Mouse (Mus musculus): ENCODE data around the gene Cul3.

Cul3 gene

DNA sequence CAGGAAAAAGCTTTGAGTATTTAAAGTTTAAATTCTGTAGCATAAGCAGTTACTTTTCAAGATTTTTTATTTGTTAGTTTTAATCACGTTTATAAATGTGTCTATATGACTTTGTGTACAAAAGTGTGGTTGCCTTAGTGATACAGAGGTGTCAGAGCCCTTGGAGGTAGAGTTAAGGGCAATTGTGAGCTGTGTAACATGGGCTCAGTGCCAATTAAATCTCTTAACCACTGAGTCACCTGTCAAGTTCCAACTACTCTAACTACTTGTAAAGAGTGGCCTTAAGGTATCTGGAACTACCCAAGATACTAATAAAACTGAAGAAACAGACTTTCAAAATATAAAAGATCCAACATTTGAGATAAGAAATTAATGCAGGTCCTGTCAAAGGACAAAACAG, 61.5 kb downstream of the Cul3 start:
- no peak for DNase-seq

DNA sequence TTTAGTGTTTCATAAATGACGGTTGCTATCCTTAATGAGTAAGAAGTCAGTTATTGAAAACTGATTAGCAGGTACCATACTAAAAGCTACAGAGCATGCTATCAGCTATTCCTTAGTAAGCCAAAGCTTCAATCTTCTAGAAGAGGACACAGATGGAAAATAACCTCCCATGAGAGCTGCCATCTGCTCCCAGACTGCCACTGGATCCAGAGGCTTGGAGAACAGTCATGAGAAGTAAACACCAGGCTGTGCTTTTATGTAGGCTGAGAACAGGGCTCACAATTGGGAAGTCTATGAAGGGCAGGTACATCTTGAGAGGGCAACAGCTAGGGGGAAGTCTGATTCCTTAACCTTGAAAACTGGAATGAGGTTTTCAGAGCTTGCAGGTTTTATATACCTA, 79.8 kb downstream of the Cul3 start:
- no peak for DNase-seq

- DNase-seq, result no peak
Observed at GRCm38 (mm10) chr1:80258632-80259031, 81.6 kb downstream of the Cul3 start.

GRCm38 (mm10) chr1:80253309-80253708, 87.0 kb downstream of the Cul3 start:
- DNase-seq, result no peak

DNA sequence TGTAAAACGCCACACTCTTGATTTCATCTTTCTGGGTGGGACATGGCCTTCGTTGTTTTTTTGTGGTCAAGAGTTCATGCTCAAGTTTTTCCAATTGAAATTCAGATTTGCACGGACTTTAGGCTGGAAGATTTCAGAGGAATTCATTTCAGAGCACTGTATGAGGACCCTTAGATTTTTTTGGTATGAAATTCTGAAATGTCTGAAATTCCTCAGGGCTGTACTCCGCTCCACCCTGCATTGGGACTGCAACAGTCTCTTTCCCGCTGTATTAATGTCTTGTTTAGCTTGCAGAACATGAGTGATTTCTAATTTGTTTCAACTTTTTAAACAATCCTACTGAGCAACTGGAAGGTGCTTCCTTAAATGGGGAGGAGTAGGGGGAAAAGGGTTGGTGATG, 90.0 kb downstream of the Cul3 start:
- no peak for DNase-seq

DNA sequence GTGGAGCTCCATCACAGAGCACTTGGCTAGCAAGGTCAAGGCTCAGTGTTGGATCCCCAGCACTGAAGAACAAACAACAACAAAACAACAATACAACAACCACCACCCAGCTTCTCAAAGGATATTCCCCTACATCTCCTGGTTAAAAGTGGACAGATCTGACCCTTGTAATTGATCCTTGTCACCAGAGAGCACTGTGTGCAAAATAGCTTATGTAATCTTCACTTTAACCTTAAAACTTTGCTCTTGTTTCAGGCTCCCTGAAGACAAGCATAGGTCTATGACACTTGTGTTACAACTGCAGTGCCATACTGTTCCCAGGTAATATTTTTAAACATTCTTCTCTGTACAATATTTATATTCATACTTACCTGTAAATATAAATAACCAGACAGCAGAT, 93.1 kb downstream of the Cul3 start:
- DNase-seq, result no peak

- no peak for DNase-seq
Observed at GRCm38 (mm10) chr1:80244123-80244522, 96.2 kb downstream of the Cul3 start.

DNA sequence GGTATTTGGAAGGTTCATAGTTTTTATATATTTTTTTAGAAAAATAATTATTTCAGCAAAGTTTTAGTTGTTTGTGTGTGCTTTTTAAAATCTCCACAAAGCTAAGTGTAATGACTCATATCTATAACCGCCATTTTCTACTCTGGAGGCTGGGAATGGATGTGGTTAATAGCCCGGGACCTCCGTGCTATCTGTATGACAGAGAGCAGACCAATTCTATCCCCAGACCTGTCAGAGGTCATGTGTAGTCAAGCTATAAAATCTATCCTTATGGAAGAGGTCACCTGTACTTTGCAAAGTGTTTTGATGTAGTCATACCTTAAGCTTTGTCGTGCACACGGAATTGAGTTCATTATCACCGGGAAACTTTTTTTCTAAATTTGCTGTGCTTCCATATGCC, 98.7 kb downstream of the Cul3 start:
- no peak for DNase-seq

DNA sequence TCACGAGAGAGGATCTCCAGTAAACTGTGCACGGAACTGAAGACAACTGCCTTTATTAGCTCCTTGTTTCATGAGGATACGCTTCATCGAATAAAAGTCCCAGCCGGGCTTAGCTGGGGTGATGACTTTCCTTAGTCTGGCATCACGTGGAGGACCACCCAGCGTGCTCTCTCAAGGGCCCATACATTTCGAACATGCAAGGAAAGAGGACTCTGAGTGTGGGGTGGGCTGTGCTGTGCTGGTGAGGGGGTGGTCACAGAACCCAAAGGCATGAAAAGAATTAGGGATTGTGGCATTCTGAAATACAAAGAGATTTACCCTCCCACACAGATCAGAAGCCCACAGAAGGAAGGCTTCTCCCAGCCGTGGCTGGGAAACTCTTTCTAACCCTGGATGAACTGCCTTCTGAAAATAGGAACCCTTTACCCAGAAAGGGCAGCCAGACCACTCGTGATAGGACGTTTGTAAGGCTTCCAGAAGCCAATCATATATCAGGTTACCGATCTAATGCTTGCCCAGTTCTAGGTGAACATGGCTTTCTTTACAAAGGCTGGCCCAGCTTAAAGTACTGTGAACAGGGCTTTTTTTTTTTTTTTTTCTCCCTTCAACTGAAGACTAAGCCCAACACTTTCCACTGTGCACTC, 100.1 kb downstream of the Cul3 start:
- no peak for DNase-seq

- no peak for DNase-seq
Observed at GRCm38 (mm10) chr1:80239481-80239880, 100.8 kb downstream of the Cul3 start.

GRCm38 (mm10) chr1:80236951-80237702, 103.2 kb downstream of the Cul3 start:
- no peak for DNase-seq

DNA sequence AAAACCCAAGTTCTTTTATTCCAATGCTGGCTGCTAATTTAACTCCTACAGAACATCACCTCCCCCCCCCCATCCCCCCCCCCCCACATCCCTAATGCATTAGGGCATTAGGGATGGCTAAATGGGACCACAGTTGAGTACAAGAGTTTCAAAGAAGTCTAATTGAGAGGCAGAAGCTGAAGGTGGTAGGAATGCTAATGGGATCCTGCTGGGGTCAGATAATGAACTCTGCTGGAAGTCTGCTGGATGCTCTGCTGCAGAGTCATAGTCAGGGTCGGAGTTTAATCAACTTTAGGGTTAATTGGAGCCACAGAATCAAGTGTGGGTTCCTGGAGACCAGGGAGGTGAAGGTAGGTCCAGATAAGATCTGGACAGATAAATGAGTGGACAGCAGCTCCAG, 104.2 kb downstream of the Cul3 start:
- no peak for DNase-seq

- DNase-seq, result peak; percentile 27
Observed at GRCm38 (mm10) chr1:80230612-80231011, 109.7 kb downstream of the Cul3 start.

DNA sequence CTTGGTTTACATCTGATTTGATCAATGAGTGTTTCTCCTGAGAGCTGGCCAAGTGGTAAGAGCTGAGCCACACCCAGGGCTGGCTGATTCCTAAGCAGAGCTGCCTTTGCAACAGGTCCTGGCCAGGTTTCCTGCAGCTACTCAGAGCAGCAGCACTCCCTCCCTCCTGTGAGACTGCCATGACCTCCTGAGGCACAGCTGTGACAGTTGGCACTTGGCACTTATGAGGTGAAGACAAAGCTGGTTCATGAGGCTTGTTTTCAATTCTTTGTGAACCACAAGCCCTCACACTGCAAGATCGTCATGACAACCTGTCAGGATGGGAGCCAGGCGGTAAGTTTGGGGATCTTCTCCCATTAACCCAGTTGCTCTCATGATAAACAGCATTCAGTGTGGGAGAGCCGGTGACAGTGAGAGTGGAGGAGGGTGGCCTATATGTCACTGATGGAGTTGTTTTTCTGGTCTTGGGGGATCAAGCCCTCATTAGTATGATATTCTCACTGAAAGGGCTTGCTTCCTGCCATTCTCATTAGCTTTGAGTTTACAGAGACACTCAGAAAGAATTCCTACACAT, 115.4 kb downstream of the Cul3 start:
- peak; percentile 49 for DNase-seq

GRCm38 (mm10) chr1:80221151-80221550, 119.1 kb downstream of the Cul3 start:
- no peak for DNase-seq

DNA sequence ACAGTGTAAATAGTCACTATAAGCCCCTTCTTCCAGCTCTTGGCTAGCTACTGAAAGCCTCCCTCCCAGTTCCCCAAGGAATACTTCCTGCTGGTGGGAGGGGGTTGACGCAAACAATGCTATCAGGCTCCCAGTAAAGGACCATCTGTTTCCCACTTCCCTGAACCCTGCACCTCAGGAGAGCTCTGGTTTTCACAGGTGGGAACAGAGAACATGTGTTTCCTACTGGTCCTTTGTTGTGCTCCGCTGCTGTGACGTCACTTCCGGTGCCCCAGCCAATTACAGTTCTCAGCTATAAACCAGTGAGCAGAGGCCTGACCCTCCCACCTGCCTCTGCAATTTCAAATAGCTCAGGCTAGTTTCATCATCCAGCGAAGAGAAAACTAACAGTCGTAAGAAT, 122.0 kb downstream of the Cul3 start, which contains the start of gene Fam124b:
Gene Fam124b (minus strand): TSS at position 206 of the 400 bp plus-strand sequence.
- DNase-seq, result peak; percentile 59

Measured in thymus, postnatal 4 days (tissue).